Mouse (Mus musculus) heart, postnatal 14 days (tissue): ENCODE data around the gene Gabpb1. TPM values are rescaled to one million over a fixed set of nuclear protein-coding genes. Genes with fewer than 3 reads are reported as not detected.

Experiments
- DNase-seq, 2 experiments: peaks; one replicate each; pipeline ENCODE4 v3.0.0; 2021 to 2022
- intact Hi-C: fragments of 180-260 bp; cut with DNase I; formaldehyde crosslinking; loops from one replicate; pipeline ENCODE4 v1.15.1; 2025
- long read RNA-seq, 2 experiments: library from polyadenylated mRNA; stranded (forward); transcript quantifications; one replicate each; pipeline ENCODE4 v2.0.0; 2021
- total RNA-seq, 2 experiments: library from RNA; stranded (reverse); gene quantifications; 2 replicates each; pipeline ENCODE4 v1.2.3; 2021

Gene Gabpb1
- total RNA-seq, result 10 to 100 TPM; 14.2 to 17.4 TPM
- long read RNA-seq, experiment 1, full-length matches to known transcripts, result 21 of 32 reads
- long read RNA-seq, experiment 1, partial matches to known transcripts, result 0 of 32 reads
- long read RNA-seq, experiment 1, other reads (novel, unspliced or antisense), result 11 of 32 reads
- long read RNA-seq, experiment 2, full-length matches to known transcripts, result 16 of 25 reads
- long read RNA-seq, experiment 2, partial matches to known transcripts, result 0 of 25 reads
- long read RNA-seq, experiment 2, other reads (novel, unspliced or antisense), result 9 of 25 reads

DNA sequence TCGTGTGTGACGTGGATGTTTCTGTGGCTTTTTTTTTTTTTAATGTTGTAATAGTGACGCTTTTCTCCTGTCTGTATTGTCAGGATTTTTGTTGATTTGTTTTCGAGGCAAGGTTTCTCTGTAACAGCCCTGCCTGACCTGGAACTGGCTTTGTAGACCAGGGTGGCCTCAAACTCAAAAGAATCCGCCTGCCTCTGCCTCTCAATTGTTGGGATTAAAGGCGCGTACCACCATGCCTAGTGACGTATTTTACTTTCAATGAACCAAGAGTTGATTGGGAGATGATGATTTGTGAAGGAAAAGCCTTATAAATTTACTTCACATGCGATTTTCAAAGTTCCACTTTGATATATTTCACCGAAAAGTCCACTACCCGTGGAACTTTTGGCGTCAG, at the start of gene Gabpb1:
TSS of gene Gabpb1 (minus strand) at position 216 of the 394 bp plus-strand sequence.
- no peak for DNase-seq

DNA sequence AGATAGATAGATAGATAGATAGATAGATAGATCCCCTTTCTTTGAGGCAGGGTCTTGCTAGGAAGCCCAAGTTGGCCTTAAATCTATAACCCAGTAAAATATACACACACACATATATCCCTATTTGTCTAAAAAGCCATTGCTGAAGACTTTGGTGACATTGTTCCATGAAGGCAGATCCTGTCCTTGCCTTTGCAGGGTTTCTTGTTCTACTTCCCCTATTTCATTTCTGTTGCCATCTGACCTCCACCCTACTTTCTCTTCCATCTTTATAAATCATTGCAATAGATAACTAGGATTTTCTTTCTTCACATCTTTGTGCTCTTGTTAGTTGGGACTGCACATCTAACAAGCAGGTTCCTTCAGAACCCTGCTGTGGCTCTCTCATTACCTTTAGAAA, 36.8 kb upstream of the Gabpb1 start:
- intact Hi-C loops, result no loop called here
- no peak for DNase-seq

More for the DNA sequence above, at the start of gene Gabpb1:
- intact Hi-C loops, result no loop called here

DNA sequence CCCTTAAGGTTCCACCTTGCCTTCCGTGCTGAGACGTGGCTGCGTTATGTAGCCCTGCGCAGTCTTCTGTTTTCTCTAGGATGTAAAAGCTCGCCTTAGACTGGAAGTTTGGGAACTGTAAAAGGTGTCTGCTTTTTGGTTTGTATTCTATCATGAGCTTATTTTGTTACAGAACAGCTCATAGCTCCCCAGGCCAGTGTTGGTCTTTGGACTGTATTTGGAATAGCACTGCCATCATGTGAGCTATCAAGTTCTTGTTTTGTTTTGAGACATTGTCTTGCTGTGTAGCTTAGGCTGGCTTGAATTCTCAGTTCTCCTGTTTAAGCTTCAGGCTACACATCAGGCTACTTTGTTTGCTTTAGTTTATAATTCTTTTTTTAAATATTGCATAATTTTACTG, 36.4 kb upstream of the Gabpb1 start:
- intact Hi-C loops, result no loop called here
- DNase-seq, result no peak

DNA sequence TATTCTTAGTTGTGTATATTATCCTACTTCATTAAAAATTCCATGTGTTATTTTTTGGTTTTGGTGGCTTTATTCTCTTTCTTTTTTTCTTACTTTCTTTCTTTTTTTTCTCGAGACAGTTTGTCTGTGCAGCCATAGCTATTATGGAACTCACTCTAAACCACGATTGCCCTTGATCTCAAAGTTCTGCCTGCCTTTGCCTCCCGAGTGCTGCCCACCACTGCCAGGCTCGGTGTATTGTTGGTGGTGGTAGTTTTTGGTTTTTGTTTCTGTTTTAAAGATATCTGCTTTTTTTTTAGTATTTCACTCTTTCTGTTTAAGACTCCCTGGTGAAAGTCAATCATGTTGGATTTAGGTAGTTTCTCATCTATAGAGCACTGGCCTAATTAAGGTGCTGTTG, 32.2 kb upstream of the Gabpb1 start:
- intact Hi-C loops, result no loop called here
- DNase-seq, result no peak

DNA sequence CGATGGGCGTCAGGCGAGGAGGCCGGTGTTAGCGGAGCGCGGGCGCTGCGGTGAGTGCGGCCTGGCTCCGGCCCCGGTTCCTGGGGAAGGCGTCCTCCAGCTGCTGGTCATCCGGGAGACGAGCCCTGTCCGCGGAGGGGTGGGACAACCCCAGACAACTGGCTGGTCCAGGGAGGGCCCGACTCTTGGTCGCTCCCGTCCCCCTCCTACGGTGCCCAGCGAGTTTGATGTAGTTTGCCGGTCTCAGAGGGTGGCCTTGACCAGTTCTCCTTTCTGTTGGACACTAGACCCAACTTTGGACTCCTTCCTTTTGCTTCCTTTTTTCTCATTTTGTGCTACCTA, 31.3 kb upstream of the Gabpb1 start:
- intact Hi-C loops, result loop anchor here (1.0 to 2.0 kb wide), 2 partner anchors 33 to 107 kb away; no protein-coding TSS in a partner anchor
- DNase-seq, result no peak

DNA sequence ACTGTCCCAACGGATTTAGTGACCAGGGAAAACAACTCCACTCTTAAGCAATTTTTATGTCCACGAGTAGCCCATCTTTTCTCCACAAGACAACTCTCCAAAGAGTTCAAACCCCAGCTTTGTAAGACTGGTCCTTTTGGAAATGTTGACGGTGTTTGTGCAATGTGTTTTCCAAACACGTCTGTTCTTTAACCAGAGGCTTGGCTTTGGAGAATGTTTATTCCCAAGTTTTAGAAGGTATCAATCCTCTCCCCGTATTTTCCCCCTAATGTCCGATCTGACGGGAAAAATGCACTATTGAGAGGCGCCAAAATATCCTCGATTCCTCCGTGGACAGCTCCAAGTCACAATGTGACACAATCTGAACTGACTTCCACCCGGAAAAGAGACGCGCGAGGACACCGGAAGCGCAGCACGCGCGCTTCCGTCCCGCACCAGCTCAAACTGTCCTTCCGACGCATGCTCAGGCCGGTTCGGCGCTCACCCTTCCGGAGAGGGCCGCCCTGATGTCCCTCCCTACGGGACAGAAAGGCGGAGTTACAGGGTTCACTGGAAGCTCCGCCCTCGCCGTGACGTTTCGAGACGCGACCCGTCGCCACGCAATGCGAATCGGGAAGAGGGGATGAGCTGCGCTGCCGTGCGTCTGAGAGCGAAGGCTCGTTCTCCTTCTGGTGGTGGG, 30.8 kb upstream of the Gabpb1 start, which contains the start of gene Usp8:
TSS of gene Usp8 (plus strand) at position 570 of the 679 bp plus-strand sequence.
- DNase-seq, result peak; percentile 97 to 99
- intact Hi-C loops, result loop anchor here (1.0 to 2.0 kb wide), 2 partner anchors 32 to 107 kb away; no protein-coding TSS in a partner anchor

DNA sequence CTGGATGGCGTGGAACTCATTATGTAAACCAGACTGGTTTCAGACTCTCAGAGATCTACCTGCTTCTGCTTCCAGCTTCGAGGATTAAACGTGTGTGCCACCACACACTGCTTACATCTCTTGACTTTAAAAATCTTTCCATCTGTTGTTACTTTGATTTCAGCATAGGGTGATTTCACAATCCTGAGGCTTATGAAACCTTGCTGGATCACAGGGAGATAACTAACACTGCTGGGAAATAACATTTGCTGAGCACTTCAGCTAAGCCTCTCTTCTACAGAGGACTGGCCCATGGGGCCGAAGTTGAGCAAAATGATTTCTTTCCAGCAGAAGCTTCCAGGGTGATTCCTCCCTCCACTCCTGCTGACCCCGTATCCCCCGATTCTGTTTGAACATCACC, 19.1 kb upstream of the Gabpb1 start:
- DNase-seq, result no peak
- intact Hi-C loops, result no loop called here

DNA sequence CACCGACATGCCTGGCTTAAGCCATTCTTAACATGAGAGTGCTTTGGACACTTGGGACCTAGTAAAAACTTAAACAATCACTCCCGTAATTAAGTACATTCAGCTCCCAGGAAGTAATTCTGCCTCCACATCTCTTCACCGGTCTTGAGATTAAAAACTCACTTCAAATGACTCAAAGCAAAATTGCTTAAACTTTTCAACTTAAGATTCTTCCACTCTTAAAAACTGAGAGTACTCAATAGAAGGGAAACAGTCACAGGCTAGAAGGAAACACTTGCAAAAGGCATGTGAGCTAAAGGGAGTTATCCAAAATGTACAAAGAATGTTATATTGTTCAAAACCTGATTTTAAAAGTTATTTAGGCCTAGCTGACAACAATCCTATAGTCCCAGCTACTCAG, 15.2 kb upstream of the Gabpb1 start:
- intact Hi-C loops, result no loop called here
- DNase-seq, result no peak

DNA sequence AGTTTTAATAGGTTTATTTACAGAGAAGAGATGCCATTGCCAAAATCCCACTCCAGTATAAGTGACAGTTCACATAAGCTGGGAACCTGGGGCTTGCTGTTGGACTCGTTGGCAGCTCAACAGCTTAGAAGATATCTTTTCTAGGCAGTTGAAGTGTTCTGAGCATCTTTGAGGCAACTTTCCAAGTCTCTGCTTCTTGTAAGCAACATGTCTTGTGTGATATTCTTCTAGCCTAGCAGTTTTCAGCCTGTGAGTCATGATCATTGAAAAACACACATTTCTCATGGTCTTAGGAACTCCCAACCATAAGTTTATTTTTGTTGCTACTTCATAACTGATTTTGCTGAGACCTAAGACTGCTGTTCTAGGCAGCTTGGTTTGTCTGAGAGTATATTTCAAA, 6.8 kb upstream of the Gabpb1 start:
- no peak for DNase-seq
- intact Hi-C loops, result no loop called here

DNA sequence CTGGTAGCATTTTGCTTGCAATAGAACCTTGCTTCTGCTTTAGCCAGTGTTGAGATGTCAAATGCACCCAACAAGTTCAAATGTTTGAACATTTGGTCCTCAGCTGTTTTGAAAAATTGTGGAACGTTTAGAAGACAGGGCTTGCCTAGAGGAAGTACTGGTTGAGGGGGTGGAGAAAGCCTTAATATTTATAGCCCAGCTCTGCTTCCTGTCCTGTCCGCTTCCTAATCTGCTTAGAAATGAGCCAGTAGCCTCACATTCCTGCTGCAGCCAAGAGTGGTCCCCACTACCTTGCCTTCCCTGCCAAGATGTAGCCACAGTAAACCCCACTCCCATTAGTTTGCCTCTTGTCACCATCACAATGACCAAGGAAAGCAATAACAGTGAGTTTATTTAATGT, 6.2 kb upstream of the Gabpb1 start:
- intact Hi-C loops, result no loop called here
- DNase-seq, result peak; percentile 7 to 16

DNA sequence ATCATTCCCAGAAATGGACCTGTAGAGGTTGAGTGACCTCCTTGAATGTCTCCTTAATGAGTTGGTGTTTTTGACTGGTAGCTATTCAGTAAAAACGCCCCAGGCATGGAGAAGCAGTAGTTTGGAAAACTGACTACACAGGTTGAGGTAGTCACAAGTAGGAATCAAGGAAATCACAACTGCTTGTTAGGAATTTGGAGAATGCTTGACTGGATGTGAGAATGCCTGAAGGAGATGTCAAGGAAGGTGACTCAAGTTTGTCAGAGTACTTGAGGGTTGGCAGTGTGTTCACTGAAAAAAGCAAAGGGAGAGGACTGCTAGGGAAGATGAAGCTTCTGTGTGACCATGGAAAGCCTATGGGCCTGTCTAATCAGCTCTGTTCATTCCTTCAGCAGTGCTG, 1.2 kb upstream of the Gabpb1 start:
- DNase-seq, result no peak
- intact Hi-C loops, result no loop called here

DNA sequence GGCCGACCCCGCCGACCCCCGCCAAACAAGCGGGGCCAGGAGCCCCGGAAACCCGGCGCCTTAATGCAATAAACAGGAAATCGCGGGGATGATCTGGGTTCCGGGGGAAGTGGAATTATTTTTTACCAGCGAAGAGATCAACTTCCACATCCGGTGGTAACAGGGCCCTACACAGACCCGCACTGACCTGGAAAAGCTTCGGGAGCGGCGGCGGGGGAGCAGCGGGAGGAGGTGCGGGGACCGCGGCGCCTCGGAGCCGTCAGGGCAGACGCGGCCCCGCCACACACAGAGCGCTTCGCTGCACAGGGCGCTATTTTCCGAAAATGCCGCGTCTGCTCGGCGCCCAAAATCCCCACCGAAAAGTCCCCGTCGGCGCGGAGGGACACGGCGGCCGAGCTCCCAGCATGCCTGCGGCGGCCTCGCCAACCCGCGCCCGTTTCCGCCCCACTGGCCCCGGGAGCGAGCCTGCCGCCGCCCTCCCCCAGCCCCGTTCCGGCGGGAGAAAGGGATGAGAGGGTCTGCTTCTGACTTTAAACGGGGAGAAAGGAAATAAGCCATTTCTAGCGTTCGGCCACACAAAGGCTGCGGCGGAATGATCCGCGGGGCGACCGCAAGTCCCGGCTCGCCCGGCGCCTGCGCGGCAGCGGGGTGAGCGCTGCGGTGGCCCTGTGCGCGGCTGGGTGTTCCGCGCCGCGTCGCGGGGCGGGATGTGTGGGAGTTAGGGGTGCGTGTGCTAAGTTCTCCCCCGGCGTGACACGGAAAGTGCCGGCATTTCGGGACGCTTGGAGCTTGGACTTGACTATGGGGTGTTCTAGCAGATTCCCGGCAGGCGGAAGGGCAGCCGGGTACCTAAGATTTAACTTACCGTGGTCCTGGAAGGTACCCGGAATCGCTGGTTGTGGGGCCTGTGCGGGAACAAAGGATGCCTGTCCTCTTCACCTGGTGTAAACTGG, 692 bp downstream of the Gabpb1 start:
- peak; percentile 89 to 90 for DNase-seq
- intact Hi-C loops, result loop anchor here (2.0 kb wide), 1 partner anchor 31 kb away; the partner anchor contains the start of gene Usp8

DNA sequence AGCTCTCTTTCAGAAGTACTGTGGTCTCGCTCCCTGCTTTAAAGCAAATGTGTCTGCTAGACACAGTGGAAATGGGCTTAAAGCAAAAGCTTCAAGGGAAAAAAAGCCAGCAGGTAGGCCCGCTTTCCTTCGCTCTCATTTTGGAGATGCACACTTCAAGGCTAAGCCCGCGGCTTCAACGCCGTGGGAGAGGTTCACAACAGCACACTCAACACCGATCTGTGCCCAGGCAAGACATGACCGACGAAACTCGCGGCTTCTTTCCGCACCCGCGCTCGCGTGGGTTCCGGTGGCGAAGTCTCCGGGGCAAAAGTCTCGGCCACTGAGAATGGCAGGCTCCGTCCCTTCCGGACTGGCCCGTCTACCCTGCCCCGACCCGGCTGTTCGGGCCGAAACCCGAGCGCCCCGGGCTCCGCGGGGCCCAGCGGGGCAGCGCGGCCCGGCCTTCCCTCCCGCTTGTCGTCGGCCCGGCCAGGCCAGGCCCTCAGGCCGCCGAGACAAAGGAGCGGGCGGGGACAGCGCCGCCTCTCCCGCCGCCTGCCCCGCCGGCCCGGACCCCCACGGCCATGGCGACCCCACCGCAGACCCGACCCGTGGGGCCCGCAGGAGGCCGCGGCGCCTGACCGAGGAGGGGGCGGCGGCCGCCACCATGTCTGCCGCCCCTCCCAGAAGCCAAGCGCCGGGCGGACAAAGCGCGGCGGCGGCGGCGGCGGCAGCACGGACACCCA, 1.5 kb downstream of the Gabpb1 start:
- peak; percentile 63 to 65 for DNase-seq
- intact Hi-C loops, result loop anchor here (2.0 kb wide), 1 partner anchor 32 kb away; the partner anchor contains the start of gene Usp8

DNA sequence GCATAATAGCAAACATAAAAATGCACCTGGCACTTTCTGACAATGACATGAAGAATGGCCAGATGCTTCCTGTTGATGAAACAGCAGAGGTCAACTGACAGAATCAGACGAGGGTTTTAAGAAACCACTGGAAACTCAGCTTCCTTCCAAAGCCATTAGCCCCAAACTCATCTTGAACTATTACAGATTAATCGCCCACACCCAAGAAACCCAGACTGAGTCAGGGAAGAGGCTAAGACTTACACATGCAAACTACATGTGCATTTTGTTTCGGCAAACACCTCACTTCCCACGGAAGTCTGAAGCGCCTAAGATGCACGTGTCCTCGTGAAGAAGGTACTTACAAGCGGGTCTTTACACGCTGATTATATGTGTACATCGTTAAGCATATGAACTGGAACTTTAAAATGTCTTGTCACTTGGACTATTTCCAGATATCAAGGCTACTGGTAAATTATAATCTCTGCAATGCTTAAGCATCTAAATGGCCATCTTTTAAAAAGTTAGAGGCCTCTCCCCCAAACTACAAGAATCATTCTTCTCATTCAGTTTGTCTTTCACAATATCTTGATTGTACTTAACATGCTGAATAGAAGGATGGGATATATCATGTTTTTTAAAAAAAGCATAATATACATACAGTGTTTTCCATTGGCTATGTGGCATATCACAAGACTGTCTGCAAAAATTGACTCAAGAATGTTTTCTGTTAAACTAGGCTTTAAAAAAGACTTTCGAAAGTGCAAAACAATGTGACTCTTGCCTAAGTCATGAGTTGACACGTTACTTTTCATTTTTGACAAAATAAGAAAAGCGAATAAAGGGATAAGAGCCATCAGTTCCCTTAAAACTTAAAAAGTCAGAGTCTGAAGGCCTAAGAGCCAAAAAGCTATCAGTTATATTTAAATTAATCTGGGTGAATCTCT, 2.6 kb downstream of the Gabpb1 start:
- no peak for DNase-seq
- intact Hi-C loops, result loop anchor here (2.0 kb wide), 1 partner anchor 33 kb away; the partner anchor contains the start of gene Usp8

DNA sequence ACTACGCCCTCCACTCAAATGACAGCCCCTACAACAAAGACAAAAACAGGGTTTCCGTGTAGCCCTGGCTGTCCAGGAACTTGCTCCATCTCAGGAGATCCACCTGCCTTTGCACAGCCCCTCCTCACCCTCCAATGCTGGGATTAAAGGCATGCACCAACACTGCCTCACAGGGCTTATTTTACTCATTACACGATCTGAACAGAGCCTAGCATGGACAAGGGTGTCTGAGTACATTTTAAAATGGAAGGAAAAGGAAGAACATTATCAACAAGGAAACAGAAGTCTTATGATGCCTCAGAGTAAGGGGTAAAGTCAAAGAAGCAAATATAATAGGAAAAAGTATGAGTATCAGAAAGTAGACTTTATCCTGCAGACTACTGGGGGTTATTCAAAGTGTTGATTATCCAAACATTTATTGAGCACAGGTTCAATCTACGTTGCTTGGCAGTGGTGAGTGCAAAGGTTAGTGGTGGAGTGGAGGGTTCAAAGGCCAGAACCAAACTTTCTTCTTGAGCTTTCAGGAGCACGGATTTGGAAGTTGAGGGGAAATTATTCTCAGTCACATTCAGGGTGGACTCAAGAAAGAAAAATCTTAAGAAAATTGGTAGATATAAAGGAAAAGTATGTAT, 7.4 kb downstream of the Gabpb1 start:
- intact Hi-C loops, result no loop called here

DNA sequence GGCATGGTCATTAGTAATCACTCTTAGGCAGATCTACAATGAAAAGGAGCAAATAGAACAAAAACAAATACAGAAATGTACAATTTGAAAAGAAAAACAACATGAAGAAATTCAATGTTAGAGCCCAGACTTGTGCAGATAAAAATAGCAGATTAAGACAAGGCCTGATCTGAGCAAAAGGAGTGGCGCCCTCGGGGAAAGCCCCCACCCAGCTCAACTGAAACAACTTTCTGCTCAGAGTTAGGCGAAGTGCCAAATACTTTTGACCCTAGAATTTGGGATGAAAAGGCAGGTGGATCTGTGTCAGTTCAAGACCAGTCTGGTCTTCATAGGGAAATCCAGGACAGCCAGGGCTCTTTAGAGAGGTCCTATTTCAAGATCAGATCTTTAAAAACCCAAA, 10.2 kb downstream of the Gabpb1 start:
- no peak for DNase-seq
- intact Hi-C loops, result loop anchor here (2.0 kb wide), 1 partner anchor 73 kb away; no protein-coding TSS in a partner anchor

More for the DNA sequence above, 7.4 kb downstream of the Gabpb1 start:
- DNase-seq, result no peak

DNA sequence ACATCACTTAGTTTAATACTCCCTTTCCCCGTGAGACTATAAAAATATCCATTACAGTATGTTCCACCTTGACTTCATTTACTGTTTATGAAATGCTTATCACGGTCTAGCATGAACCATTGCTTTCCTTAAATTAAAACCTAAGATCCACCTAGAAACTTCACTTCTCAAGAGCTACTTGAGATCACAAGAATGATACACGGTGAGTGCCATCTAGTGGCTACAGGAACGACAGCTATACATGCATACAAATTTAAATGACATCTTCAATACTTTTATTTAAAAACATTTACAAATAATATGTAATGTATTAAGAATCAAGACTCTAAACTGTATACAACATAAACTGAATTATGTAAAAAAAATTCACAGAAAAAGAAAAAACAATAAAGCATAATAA, 12.7 kb downstream of the Gabpb1 start:
- intact Hi-C loops, result no loop called here
- peak in 1 of 2 experiments; percentile 24 for DNase-seq

DNA sequence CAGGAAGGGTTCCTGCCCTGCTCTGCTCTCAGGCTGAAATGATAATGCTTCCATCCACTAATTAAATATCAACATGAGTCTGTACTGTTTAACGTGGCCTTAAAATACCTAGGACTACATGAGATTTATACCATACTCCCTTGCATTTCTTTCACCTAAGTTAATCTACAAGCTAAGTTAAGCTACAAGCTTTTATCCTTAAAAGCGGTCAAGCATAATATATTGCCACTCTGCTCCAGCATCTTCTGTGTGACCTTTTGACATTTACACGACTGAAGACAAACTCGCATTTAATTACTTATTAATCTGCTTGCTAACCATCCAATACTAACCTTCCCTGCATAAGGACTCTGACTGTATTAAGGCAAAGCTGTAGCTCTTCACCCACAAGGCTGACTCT, 23.2 kb downstream of the Gabpb1 start:
- no peak for DNase-seq
- intact Hi-C loops, result no loop called here
